Mouse (Mus musculus): ENCODE measurements around the gene 9930104L06Rik. TPM values are rescaled to one million over a fixed set of nuclear protein-coding genes. Genes with fewer than 3 reads are reported as not detected.

Gene 9930104L06Rik
- polyA plus RNA-seq, 1 experiment: 7.1 TPM

GRCm38 (mm10) chr4:124943781-124944180 is 6.9 kb downstream of the 9930104L06Rik start:
- Histone ChIP-seq H3K4me3 (ENCODE audit: low read depth, low read length) (no peak overlapping the region), H3K27ac (ENCODE audit: insufficient read depth, low read depth, low read length) (no peak overlapping the region), H3K4me1 (ENCODE audit: control insufficient read depth, insufficient read depth, insufficient read length, low read length) (no peaks in the 10 kb centered on the region), H3K27me3 (ENCODE audit: control insufficient read depth, insufficient read depth, low read length) (no peaks in the 10 kb centered on the region), H3K36me3 (ENCODE audit: control insufficient read depth, insufficient read depth, low read length) (peaks cover 12% of the 10 kb centered on the region; the same call in 1 of the 2 replicates)
- no peak for TF ChIP-seq POLR2A (IDR thresholded peaks at IDR 0.05; ENCODE audit: low read depth, low read length)
- no peak for TF ChIP-seq CTCF (IDR thresholded peaks at IDR 0.05; ENCODE audit: extremely low read depth, insufficient read length, insufficient replicate concordance, low read depth, low read length)
- 84% methylated on average over 5 of the region's 5 CpGs for WGBS

- Histone ChIP-seq H3K36me3 (ENCODE audit: control insufficient read depth, insufficient read depth, low read length) (peaks cover 10% of the 10 kb centered on the region; the same call in 1 of the 2 replicates), H3K27ac (ENCODE audit: insufficient read depth, low read depth, low read length) (no peak overlapping the region), H3K27me3 (ENCODE audit: control insufficient read depth, insufficient read depth, low read length) (no peaks in the 10 kb centered on the region), H3K4me1 (ENCODE audit: control insufficient read depth, insufficient read depth, insufficient read length, low read length) (no peaks in the 10 kb centered on the region), H3K4me3 (ENCODE audit: low read depth, low read length) (no peak overlapping the region)
- WGBS: 69% methylated on average over 2 of the region's 2 CpGs
- no peak for TF ChIP-seq CTCF (IDR thresholded peaks at IDR 0.05; ENCODE audit: extremely low read depth, insufficient read length, insufficient replicate concordance, low read depth, low read length)
- TF ChIP-seq POLR2A (IDR thresholded peaks at IDR 0.05; ENCODE audit: low read depth, low read length): no peak
These were observed 8.1 kb downstream of the 9930104L06Rik start for GRCm38 (mm10) chr4:124944961-124945360.

GRCm38 (mm10) chr4:124949488-124949887 is 12.6 kb downstream of the 9930104L06Rik start:
- WGBS: 79% methylated on average over 3 of the region's 3 CpGs
- H3K4me3 ChIP-seq (ENCODE audit: low read depth, low read length): no peak overlapping the region
- no peak overlapping the region for H3K27ac ChIP-seq (ENCODE audit: insufficient read depth, low read depth, low read length)
- H3K27me3 ChIP-seq (ENCODE audit: control insufficient read depth, insufficient read depth, low read length): no peaks in the 10 kb centered on the region
- no peaks in the 10 kb centered on the region for H3K4me1 ChIP-seq (ENCODE audit: control insufficient read depth, insufficient read depth, insufficient read length, low read length)
- H3K36me3 ChIP-seq (ENCODE audit: control insufficient read depth, insufficient read depth, low read length): no peaks in the 10 kb centered on the region; the same call in 1 of the 2 replicates
- TF ChIP-seq CTCF (IDR thresholded peaks at IDR 0.05; ENCODE audit: extremely low read depth, insufficient read length, insufficient replicate concordance, low read depth, low read length) (no peak), POLR2A (IDR thresholded peaks at IDR 0.05; ENCODE audit: low read depth, low read length) (no peak)

GRCm38 (mm10) chr4:124950181-124951035 is 13.6 kb downstream of the 9930104L06Rik start:
- Histone ChIP-seq H3K27me3 (ENCODE audit: control insufficient read depth, insufficient read depth, low read length) (no peaks in the 10 kb centered on the region), H3K27ac (ENCODE audit: insufficient read depth, low read depth, low read length) (no peak overlapping the region), H3K36me3 (ENCODE audit: control insufficient read depth, insufficient read depth, low read length) (no peaks in the 10 kb centered on the region), H3K4me1 (ENCODE audit: control insufficient read depth, insufficient read depth, insufficient read length, low read length) (no peaks in the 10 kb centered on the region), H3K4me3 (ENCODE audit: low read depth, low read length) (no peak overlapping the region)
- WGBS: 39% methylated on average over 21 of the region's 21 CpGs
- TF ChIP-seq CTCF (IDR thresholded peaks at IDR 0.05; ENCODE audit: extremely low read depth, insufficient read length, insufficient replicate concordance, low read depth, low read length) (no peak), POLR2A (IDR thresholded peaks at IDR 0.05; ENCODE audit: low read depth, low read length) (no peak)

GRCm38 (mm10) chr4:124951036-124951433 is 14.2 kb downstream of the 9930104L06Rik start:
- no peak overlapping the region for H3K27ac ChIP-seq (ENCODE audit: insufficient read depth, low read depth, low read length)
- TF ChIP-seq POLR2A (IDR thresholded peaks at IDR 0.05; ENCODE audit: low read depth, low read length): no peak
- TF ChIP-seq CTCF (IDR thresholded peaks at IDR 0.05; ENCODE audit: extremely low read depth, insufficient read length, insufficient replicate concordance, low read depth, low read length): no peak
- 43% methylated on average over 10 of the region's 10 CpGs for WGBS
- H3K27me3 ChIP-seq (ENCODE audit: control insufficient read depth, insufficient read depth, low read length): no peaks in the 10 kb centered on the region
- H3K4me3 ChIP-seq (ENCODE audit: low read depth, low read length): no peak overlapping the region; the same call in 1 of the 2 replicates
- no peaks in the 10 kb centered on the region for H3K4me1 ChIP-seq (ENCODE audit: control insufficient read depth, insufficient read depth, insufficient read length, low read length)
- H3K36me3 ChIP-seq (ENCODE audit: control insufficient read depth, insufficient read depth, low read length): no peaks in the 10 kb centered on the region

- 55% methylated on average over 4 of the region's 4 CpGs for WGBS
- H3K4me3 ChIP-seq (ENCODE audit: low read depth, low read length): no peak overlapping the region
- H3K27me3 ChIP-seq (ENCODE audit: control insufficient read depth, insufficient read depth, low read length): no peaks in the 10 kb centered on the region
- no peak for TF ChIP-seq CTCF (IDR thresholded peaks at IDR 0.05; ENCODE audit: extremely low read depth, insufficient read length, insufficient replicate concordance, low read depth, low read length)
- TF ChIP-seq POLR2A (IDR thresholded peaks at IDR 0.05; ENCODE audit: low read depth, low read length): no peak
- no peaks in the 10 kb centered on the region for H3K4me1 ChIP-seq (ENCODE audit: control insufficient read depth, insufficient read depth, insufficient read length, low read length)
- no peak overlapping the region for H3K27ac ChIP-seq (ENCODE audit: insufficient read depth, low read depth, low read length)
- H3K36me3 ChIP-seq (ENCODE audit: control insufficient read depth, insufficient read depth, low read length): no peaks in the 10 kb centered on the region
These were observed 16.7 kb downstream of the 9930104L06Rik start for GRCm38 (mm10) chr4:124953546-124953945.

- Histone ChIP-seq H3K27me3 (ENCODE audit: control insufficient read depth, insufficient read depth, low read length) (no peaks in the 10 kb centered on the region), H3K36me3 (ENCODE audit: control insufficient read depth, insufficient read depth, low read length) (no peaks in the 10 kb centered on the region), H3K4me3 (ENCODE audit: low read depth, low read length) (no peak overlapping the region), H3K27ac (ENCODE audit: insufficient read depth, low read depth, low read length) (no peak overlapping the region), H3K4me1 (ENCODE audit: control insufficient read depth, insufficient read depth, insufficient read length, low read length) (no peaks in the 10 kb centered on the region)
- no peak for TF ChIP-seq POLR2A (IDR thresholded peaks at IDR 0.05; ENCODE audit: low read depth, low read length)
- TF ChIP-seq CTCF (IDR thresholded peaks at IDR 0.05; ENCODE audit: extremely low read depth, insufficient read length, insufficient replicate concordance, low read depth, low read length): no peak
- WGBS: 78% methylated on average over 2 of the region's 2 CpGs
These were observed 20.4 kb downstream of the 9930104L06Rik start for GRCm38 (mm10) chr4:124957284-124957683.
